18 mouse cellular contexts compared by ENCODE assay signal in the genomic region with DNA sequence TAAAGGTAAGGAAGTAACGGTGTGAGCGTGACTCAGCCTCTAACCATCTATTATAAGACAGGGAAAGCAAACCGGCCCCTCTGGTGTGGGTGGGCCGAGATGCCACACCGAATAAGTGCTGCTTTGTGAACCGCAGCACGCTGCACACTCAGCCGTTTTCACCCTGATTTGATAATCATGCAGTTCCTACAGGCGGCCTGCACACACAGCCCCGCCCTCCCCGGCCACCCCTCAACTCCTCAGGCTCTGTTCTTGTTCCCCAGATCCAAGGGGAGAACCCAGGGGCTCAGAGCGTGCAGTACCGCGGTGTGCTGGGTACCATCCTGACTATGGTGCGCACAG. TPM values are rescaled to one million over a fixed set of nuclear protein-coding genes. Genes with fewer than 3 reads are reported as not detected.
DNase-seq lines count a peak whose midpoint lies in the region; ATAC-seq and TF ChIP-seq lines count a peak whose summit lies in the region.
"Had no signal": no experiment of that assay in that cellular context is flagged by ENCODE, and none has a peak within 500 bp of the region (broad histone marks: within the 10 kb centered on the region; RNA-seq: fewer than 3 reads in every experiment).

No protein-coding gene starts in this region.

- H3K27me3 ChIP-seq in kidney, embryonic 16.5 days (ENCODE audit: insufficient read depth, low read length): no peaks in the 10 kb centered on the region
- peaks cover 32% of the 10 kb centered on the region for H3K27me3 ChIP-seq in E14TG2a.4 (ENCODE audit: insufficient read depth, low read length)
- H3K27me3 ChIP-seq in ES-Bruce4 (ENCODE audit: control insufficient read depth, insufficient read depth, low read length, poor library complexity, severe bottlenecking): no peaks in the 10 kb centered on the region
- H3K27me3 ChIP-seq in liver, embryonic 11.5 days (replicated peaks; ENCODE audit: control insufficient read depth, insufficient read depth, low read length): 0 out of 2 replicates have a peak, but pooled peaks cover 5% of the 10 kb centered on the region
- no peaks in the 10 kb centered on the region for H3K27me3 ChIP-seq in midbrain, embryonic 16.5 days (ENCODE audit: control insufficient read depth, insufficient read depth, low read depth, low read length)

- H3K36me3 ChIP-seq in kidney, embryonic 16.5 days (ENCODE audit: insufficient read depth, low read length): no peaks in the 10 kb centered on the region
- H3K36me3 ChIP-seq in E14TG2a.4 (ENCODE audit: insufficient read depth, low read length) (no peaks in the 10 kb centered on the region), ES-Bruce4 (ENCODE audit: control insufficient read depth, insufficient read depth, low read length, poor library complexity, severe bottlenecking) (no peaks in the 10 kb centered on the region)
- H3K36me3 ChIP-seq in liver, embryonic 11.5 days (ENCODE audit: control insufficient read depth, insufficient read depth, low read length): no peaks in the 10 kb centered on the region
- no peaks in the 10 kb centered on the region for H3K36me3 ChIP-seq in midbrain, embryonic 16.5 days (ENCODE audit: control insufficient read depth, insufficient read depth, low read length)

- H3K4me1 ChIP-seq in kidney, embryonic 16.5 days (ENCODE audit: insufficient read depth, low read length): peaks cover 9% of the 10 kb centered on the region; the same call in 1 of the 2 replicates
- H3K4me1 ChIP-seq in E14TG2a.4 (replicated peaks; ENCODE audit: low read depth, low read length): peaks cover 33% of the 10 kb centered on the region
- H3K4me1 ChIP-seq in ES-Bruce4 (ENCODE audit: control insufficient read depth, insufficient read depth, low read length): no peaks in the 10 kb centered on the region
- H3K4me1 ChIP-seq in liver, embryonic 11.5 days (replicated peaks; ENCODE audit: control insufficient read depth, insufficient read depth, low read length): peaks cover 4% of the 10 kb centered on the region
- H3K4me1 ChIP-seq in midbrain, embryonic 16.5 days (ENCODE audit: control insufficient read depth, insufficient read depth, low read length): no peaks in the 10 kb centered on the region

- no peak for DNase-seq in kidney, adult 18-20 months
- DNase-seq in liver, embryonic 11.5 days (ENCODE audit: low spot score): no peak
- DNase-seq in yolk sac, embryonic 10.5 days (ENCODE audit: low spot score): no peak
- DNase-seq: adrenal gland, postnatal 14 days; heart, adult 2 months; heart, postnatal 14 days; lung, adult 2 months; right cerebral cortex, postnatal 14 days; thymus, postnatal 25 days had no signal

- H3K9me3 ChIP-seq in kidney, embryonic 16.5 days (ENCODE audit: low read length): no peaks in the 10 kb centered on the region
- H3K9me3 ChIP-seq in E14TG2a.4 (ENCODE audit: low read length) (no peaks in the 10 kb centered on the region), ES-Bruce4 (replicated peaks; ENCODE audit: control insufficient read depth, insufficient read depth, low read length, poor library complexity, severe bottlenecking) (no peaks in the 10 kb centered on the region)
- no peaks in the 10 kb centered on the region for H3K9me3 ChIP-seq in liver, embryonic 11.5 days (ENCODE audit: control insufficient read depth, low read length)
- no peaks in the 10 kb centered on the region for H3K9me3 ChIP-seq in midbrain, embryonic 16.5 days (replicated peaks; ENCODE audit: control insufficient read depth, low read length, poor library complexity, severe bottlenecking)

- no peak for TF ChIP-seq POLR2A in ES-Bruce4 (IDR thresholded peaks at IDR 0.05; ENCODE audit: insufficient read depth, low read length)

- TF ChIP-seq CTCF in E14TG2a.4 (conservative IDR thresholded peaks at IDR 0.05; ENCODE audit: low read length) (no peak), ES-Bruce4 (IDR thresholded peaks at IDR 0.05; ENCODE audit: low read depth, low read length) (no peak)

- no peak overlapping the region for H3K9ac ChIP-seq in kidney, embryonic 16.5 days (replicated peaks; ENCODE audit: low read length)
- H3K9ac ChIP-seq in ES-Bruce4 (ENCODE audit: low read depth, poor library complexity, severe bottlenecking): no peak overlapping the region; the same call in 1 of the 2 replicates
- no peak overlapping the region for H3K9ac ChIP-seq in liver, embryonic 11.5 days (ENCODE audit: low read depth, low read length)
- no peak overlapping the region for H3K9ac ChIP-seq in midbrain, embryonic 16.5 days (ENCODE audit: low read depth, low read length)

- no peak overlapping the region for H3K4me3 ChIP-seq in kidney, embryonic 16.5 days (ENCODE audit: low read length)
- H3K4me3 ChIP-seq in E14TG2a.4 (replicated peaks; ENCODE audit: low read length) (peak overlapping the region; percentile 70), ES-Bruce4 (ENCODE audit: low read depth, low read length) (peak overlapping the region; percentile 29)
- no peak overlapping the region for H3K4me3 ChIP-seq in liver, embryonic 11.5 days (ENCODE audit: low read depth, low read length)
- no peak overlapping the region for H3K4me3 ChIP-seq in midbrain, embryonic 16.5 days (ENCODE audit: low read depth, low read length)
- H3K4me3 ChIP-seq: heart, adult 2 months had no signal

- no peak overlapping the region for H3K4me2 ChIP-seq in kidney, embryonic 16.5 days (replicated peaks; ENCODE audit: low read depth, low read length)
- H3K4me2 ChIP-seq in liver, embryonic 11.5 days: no peak overlapping the region
- H3K4me2 ChIP-seq in midbrain, embryonic 16.5 days (ENCODE audit: low read length): no peak overlapping the region

- no peak overlapping the region for H3K27ac ChIP-seq in kidney, embryonic 16.5 days (ENCODE audit: low read length)
- H3K27ac ChIP-seq in ES-Bruce4 (ENCODE audit: insufficient read depth, low read length): no peak overlapping the region
- H3K27ac ChIP-seq in liver, embryonic 11.5 days (ENCODE audit: low read depth, low read length): no peak overlapping the region
- no peak overlapping the region for H3K27ac ChIP-seq in midbrain, embryonic 16.5 days (ENCODE audit: low read length)
- H3K27ac ChIP-seq: heart, adult 2 months had no signal

- WGBS in kidney, embryonic 16.5 days: 53% methylated on average over 15 of the region's 15 CpGs
- WGBS in liver, embryonic 11.5 days: 57% methylated on average over 15 of the region's 15 CpGs
- 71% methylated on average over 15 of the region's 15 CpGs for WGBS in midbrain, embryonic 16.5 days

- TF ChIP-seq EP300 in ES-Bruce4 (IDR thresholded peaks at IDR 0.05; ENCODE audit: insufficient read depth, low read depth, low read length): no peak

- peak; percentile 74 for ATAC-seq in kidney, embryonic 16.5 days (ENCODE audit: low FRiP score, low TSS enrichment)
- ATAC-seq in liver, embryonic 11.5 days (replicated peaks; ENCODE audit: low FRiP score): 0 out of 2 replicates have a peak, but pooled peaks have one; percentile 29
- no peak for ATAC-seq in CD4-positive, CD25-positive, alpha-beta regulatory T cell, adult 4 months
- ATAC-seq in midbrain, embryonic 16.5 days: no peak
- ATAC-seq: intestine, embryonic 16.5 days had no signal

RNA-seq across cellular contexts. Expression of gene Ucp3, which starts 7.0 kb away (rescaled TPM):
- 0.09 and 0.14 TPM in 2 replicates for polyA plus RNA-seq in kidney, embryonic 16.5 days (2015; fragmentation: Nextera tagmentation; extraction: Ambion mirVana)
- polyA plus RNA-seq in ES-Bruce4 (2011; ENCODE audit: insufficient read depth, insufficient read length, low read depth, missing spikeins): not detected in 2 replicates
- polyA plus RNA-seq in liver, embryonic 11.5 days (2014; fragmentation: Nextera tagmentation; extraction: Ambion mirVana): not detected in 2 replicates
- polyA plus RNA-seq in CD4-positive, CD25-positive, alpha-beta regulatory T cell, adult 4 months (2017; shearing (Covaris generic)): not detected
- not detected in 2 replicates for polyA plus RNA-seq in midbrain, embryonic 16.5 days (2015; fragmentation: Nextera tagmentation; extraction: Ambion mirVana)
- polyA plus RNA-seq: embryonic facial prominence, embryonic 11.5 days; forebrain, embryonic 11.5 days; intestine, embryonic 16.5 days; limb, embryonic 11.5 days had no signal

RNA-seq across cellular contexts. Expression of gene Ucp2, which starts 13.3 kb away (rescaled TPM):
- polyA plus RNA-seq in kidney, embryonic 16.5 days (2015; fragmentation: Nextera tagmentation; extraction: Ambion mirVana): 221 and 250 TPM in 2 replicates
- polyA plus RNA-seq in ES-Bruce4 (2011; ENCODE audit: insufficient read depth, insufficient read length, low read depth, missing spikeins): 162 and 171 TPM in 2 replicates
- 487 and 491 TPM in 2 replicates for polyA plus RNA-seq in liver, embryonic 11.5 days (2014; fragmentation: Nextera tagmentation; extraction: Ambion mirVana)
- 1,000 to 10,000 TPM; 1,055 to 1,337 TPM for polyA plus RNA-seq in CD4-positive, CD25-positive, alpha-beta regulatory T cell, adult 4 months (2017; shearing (Covaris generic))
- polyA plus RNA-seq in midbrain, embryonic 16.5 days (2015; fragmentation: Nextera tagmentation; extraction: Ambion mirVana): 59.5 and 69.5 TPM in 2 replicates

RNA-seq across cellular contexts. Expression of gene Dnajb13, which starts 35.0 kb away (rescaled TPM):
- polyA plus RNA-seq in kidney, embryonic 16.5 days (2015; fragmentation: Nextera tagmentation; extraction: Ambion mirVana): 0.50 and 0.60 TPM in 2 replicates
- 0.39 TPM in 1 of 2 replicates, not detected in the other for polyA plus RNA-seq in ES-Bruce4 (2011; ENCODE audit: insufficient read depth, insufficient read length, low read depth, missing spikeins)
- polyA plus RNA-seq in liver, embryonic 11.5 days (2014; fragmentation: Nextera tagmentation; extraction: Ambion mirVana): 1.2 and 1.6 TPM in 2 replicates
- polyA plus RNA-seq in CD4-positive, CD25-positive, alpha-beta regulatory T cell, adult 4 months (2017; shearing (Covaris generic)): 10 to 100 TPM; 20.0 to 20.3 TPM
- polyA plus RNA-seq in midbrain, embryonic 16.5 days (2015; fragmentation: Nextera tagmentation; extraction: Ambion mirVana): 3.9 and 4.4 TPM in 2 replicates

RNA-seq across cellular contexts. Expression of gene Coa4, which starts 57.1 kb away (rescaled TPM):
- 23.4 and 26.3 TPM in 2 replicates for polyA plus RNA-seq in kidney, embryonic 16.5 days (2015; fragmentation: Nextera tagmentation; extraction: Ambion mirVana)
- polyA plus RNA-seq in ES-Bruce4 (2011; ENCODE audit: insufficient read depth, insufficient read length, low read depth, missing spikeins): 9.2 and 14.6 TPM in 2 replicates
- polyA plus RNA-seq in liver, embryonic 11.5 days (2014; fragmentation: Nextera tagmentation; extraction: Ambion mirVana): 26.3 and 27.5 TPM in 2 replicates
- polyA plus RNA-seq in CD4-positive, CD25-positive, alpha-beta regulatory T cell, adult 4 months (2017; shearing (Covaris generic)): 10 to 100 TPM; 22.0 to 29.5 TPM
- 15.7 and 17.2 TPM in 2 replicates for polyA plus RNA-seq in midbrain, embryonic 16.5 days (2015; fragmentation: Nextera tagmentation; extraction: Ambion mirVana)

Comparison
In these comparisons a context has a peak if more than half of its experiments do, and no peak if none do; other contexts are left out.
1. ATAC-seq: peak in kidney, embryonic 16.5 days (single experiment) and liver, embryonic 11.5 days (single experiment); none in CD4-positive, CD25-positive, alpha-beta regulatory T cell, adult 4 months (single experiment) and midbrain, embryonic 16.5 days (single experiment).
2. H3K4me3 ChIP-seq: peak in E14TG2a.4 (single experiment) and ES-Bruce4 (single experiment); none in kidney, embryonic 16.5 days (single experiment), liver, embryonic 11.5 days (single experiment) and midbrain, embryonic 16.5 days (single experiment).